Mouse (Mus musculus) stomach, postnatal 0 days (tissue): Measurements from ENCODE around the gene Tmbim6.

ENCODE experiments used
- CTCF ChIP-seq: IDR thresholded peaks from 2 replicates; pipeline ENCODE4 v1.5.1; 2016; ENCODE audit warnings: antibody characterized with exemption, low read depth, mild to moderate bottlenecking, moderate library complexity
- EP300 ChIP-seq: optimal IDR thresholded peaks from 2 replicates; pipeline ENCODE3; 2016; ENCODE audit warnings: antibody characterized with exemption

DNA sequence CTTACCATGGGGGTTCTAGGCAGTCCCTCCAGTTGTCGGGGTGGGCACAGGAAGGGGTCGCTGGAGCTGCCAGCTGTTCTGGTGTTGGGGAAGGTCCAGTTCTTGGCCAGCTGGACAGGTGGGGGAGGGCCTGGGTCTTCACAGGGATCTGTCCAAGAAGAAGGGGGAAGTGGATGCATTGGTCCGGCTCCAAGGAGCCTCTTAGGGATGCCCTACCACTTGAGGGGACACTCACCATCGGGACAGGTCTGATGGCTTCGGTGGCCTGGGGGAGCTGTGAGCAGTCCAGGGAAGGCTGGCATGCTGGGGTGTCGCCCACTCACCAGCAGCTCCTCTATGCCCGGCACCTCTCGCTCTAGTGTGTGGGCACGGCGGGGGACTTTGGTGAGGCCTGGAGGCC lies 30.4 kb downstream of the Tmbim6 start:
- TF ChIP-seq CTCF (no peak), EP300 (no peak)
